Mouse (Mus musculus) right cerebral cortex, postnatal 14 days (tissue): ENCODE results near the gene Psd4.

ENCODE experiments used
- DNase-seq: peaks from one replicate; pipeline ENCODE4 v3.0.0; 2022

Gene Psd4

DNA sequence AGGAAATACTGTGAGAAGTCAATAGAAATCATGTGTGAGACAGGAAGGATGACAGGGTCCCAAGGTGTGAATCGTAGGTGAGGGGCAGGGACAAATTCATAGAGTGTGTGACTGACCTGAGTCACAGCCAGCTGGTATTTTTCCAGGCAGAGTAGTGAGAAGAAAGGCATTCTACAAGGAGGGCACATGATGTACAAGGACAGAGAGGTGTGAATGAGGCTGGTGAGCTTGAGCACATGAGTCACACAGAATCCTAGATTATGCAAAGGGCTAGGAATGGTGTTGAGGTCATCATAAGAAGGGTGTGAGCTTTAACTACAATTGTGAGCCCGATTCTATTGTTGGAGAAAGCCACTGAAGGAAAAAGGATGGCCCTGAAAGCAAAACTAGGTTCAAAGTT, 72.7 kb downstream of the Psd4 start:
- no peak for DNase-seq

DNA sequence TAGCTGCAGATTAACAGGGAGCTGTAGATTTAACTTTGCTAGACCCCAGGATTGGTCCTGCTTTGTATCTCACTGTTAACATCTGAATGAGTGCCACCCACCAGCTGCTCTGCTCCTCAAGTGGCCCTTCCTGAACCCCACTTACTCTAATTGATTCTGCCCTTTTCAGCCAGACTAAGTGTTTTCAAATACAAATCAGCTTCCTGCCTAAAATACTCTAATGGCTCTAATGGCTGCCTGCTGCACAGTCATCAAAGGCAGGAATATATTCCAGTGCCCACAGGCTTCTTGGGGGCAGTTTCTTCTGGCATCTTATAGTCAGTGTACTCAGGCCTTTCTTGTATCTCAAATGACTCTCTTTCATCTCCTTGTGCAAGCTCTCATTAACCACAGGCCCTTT, 74.5 kb downstream of the Psd4 start:
- no peak for DNase-seq

DNA sequence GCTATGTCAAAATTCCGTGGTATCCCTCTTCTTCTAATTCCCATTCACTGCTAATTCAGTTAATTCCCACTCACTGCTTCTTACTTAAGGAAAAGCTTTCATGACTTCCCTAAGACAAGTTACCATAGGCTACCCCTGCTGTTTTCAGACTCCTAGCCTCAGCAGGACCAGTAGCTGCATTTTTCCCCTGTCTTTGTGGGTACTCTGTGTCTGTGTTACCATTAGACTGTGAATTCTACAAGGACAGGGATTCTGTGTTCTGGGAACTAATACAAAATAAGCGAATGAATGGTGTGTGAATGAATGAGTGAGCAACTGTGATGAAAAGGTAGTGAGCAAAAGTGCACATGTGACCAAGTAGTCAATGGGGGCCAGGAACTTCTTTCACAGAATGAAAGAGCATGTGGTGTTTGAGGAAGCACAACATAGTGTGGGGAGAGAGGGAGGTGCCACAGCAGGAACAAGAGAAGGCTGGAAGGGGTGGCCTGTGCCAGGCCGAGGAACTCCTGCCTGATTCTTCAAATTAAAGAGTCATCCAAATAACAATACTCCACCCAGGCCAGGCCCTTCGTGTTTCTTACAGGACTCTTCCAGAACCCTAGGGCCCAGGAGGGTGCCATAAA, 75.0 kb downstream of the Psd4 start:
- DNase-seq = no peak

DNA sequence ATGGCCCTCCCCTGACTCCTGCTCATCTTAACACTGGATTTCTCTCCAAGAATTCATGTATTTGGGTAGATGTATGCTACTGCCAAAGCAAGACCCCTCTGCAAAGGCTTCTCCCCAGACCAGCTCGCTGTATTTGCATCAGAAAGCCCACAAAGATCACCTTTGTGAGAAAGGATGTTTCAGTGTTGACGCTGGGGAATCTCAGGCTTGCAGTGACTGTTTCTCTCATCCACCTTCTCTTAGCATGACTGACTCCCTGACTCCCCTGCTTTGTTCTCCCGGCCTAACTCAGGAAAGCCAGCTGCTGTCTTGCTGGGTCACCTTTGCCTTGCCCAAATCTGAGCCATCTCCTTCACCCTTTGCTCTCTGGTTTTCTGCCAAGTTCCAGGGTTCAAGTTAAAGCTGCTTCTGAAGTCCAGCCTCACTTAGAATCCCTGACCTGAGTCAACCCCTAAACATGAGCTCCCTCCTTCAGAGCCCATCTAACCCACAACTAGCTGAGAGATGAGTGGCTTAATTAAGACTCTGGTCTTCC, 75.9 kb downstream of the Psd4 start:
- DNase-seq = no peak

DNA sequence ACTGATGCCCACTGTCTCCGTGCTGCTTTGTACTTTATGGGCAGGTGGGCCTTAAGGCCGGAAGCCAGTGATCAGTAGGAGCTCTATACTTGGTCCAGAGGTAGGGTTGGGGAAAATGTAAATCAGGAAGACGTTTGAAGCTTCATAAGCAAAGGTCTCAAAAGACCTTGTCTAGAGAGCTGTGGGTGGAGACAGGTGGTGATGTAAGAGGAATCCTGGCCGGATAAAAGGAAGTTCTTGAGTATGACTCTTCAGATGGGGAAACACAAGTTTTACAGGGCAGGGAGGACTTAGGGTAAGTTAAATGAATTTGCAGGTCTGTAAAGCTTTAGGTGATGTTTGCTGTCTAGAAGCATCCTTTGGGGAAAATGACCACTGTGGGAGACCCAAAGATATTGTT, 81.7 kb downstream of the Psd4 start:
- no peak for DNase-seq

DNA sequence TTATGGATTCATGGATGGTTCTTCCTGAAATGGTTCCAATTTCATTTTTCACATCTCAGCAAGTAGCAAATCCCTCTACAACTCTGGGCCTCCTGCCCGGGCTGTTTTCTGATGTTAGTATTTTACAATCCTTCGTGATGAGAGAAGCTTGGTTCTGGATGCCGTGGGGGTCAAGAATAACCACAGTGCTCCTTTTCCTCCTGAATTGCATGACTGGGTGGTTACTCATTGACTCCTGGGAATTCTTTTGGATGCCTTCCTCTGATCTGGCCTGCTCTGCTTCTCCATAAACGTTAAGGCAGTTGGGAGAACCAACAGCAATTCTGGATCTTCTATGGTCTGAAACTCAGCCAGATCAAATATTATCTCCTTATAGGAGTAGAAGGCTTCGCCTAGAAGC, 85.8 kb downstream of the Psd4 start:
- DNase-seq = no peak

DNA sequence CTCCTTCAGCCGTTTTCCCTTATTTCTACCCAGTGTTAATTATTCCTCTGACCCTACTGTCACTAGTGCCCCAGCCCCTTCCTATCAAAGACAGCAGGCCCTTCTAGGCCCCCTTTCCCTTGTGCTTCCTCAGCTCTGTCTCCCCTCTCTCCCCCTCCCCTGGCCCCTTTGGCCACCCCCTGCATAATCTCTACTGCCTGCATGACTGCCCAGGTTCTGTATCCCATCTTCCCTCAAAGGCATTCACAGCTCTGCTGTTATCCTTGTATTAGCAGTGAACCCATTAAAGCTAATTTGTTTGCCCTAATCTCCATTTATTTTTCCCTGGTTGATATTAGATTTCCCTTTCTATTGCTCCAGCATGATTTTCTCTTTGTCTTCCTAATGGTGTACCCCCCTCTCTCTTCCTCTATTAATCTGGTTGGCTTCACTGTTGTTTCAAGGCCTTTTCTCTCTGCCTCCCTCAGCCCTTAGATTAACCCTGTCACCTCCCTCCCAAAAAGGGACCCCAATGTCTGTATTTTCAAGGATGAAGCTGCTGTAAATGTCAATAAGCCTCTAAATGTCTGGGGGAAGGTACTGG, 87.1 kb downstream of the Psd4 start:
- no peak for DNase-seq

DNA sequence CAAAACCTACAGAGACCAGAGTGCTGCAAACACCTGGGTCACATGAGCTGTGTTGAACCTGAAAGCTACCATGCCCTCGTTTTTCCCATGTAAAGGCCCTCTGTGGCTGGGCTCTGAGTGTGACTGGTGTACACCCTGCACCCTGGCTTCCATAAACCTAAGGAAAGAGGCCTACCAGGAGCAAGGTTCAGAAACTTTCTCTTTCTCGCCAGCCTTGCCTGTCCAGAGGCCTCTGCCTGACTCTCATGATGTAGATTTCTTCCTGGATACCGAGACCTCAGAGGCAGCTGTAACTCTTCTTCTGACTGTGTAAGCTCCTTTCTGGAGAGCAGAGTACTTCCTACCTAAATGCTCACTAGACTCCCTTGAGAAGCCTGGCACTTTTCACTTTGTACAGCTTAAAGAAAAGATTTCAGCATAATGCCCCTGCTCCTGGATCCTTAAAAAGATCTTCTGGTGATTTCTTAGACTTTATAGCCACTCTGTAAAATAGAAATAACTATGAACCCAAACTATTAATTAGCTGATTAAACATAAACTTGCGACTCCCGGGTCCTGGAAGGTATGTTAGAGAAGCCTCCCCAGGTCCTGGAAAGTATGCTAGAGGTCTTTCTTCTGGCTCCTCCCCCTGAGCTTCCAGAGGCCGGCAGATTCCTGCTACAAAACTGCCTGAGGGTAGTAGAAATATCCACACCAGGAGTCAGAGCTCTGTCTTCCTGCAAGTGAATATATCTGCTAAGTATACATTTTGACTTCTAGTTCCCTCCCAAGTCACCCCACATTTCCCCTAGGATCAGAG, 87.9 kb downstream of the Psd4 start:
- DNase-seq = no peak

DNA sequence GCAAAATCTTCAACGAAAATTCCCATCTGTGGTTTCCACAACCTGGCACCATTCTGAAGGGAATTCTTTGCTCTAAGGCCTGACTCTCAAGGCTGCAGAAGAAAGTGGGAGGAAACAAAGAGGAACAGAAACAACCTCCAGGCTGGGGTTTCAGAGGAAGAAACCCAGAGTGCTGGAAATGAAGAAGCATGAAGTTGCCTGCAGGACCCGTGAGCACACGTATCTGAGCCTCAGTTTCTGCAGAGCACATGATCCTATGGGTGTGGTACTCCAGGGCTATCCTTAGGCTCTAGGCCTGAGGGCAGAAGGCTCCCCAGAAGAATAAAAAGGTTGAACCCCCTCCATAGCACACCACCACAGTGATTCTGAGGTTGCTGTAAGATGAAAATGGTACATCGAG, 89.5 kb downstream of the Psd4 start:
- DNase-seq = no peak

DNA sequence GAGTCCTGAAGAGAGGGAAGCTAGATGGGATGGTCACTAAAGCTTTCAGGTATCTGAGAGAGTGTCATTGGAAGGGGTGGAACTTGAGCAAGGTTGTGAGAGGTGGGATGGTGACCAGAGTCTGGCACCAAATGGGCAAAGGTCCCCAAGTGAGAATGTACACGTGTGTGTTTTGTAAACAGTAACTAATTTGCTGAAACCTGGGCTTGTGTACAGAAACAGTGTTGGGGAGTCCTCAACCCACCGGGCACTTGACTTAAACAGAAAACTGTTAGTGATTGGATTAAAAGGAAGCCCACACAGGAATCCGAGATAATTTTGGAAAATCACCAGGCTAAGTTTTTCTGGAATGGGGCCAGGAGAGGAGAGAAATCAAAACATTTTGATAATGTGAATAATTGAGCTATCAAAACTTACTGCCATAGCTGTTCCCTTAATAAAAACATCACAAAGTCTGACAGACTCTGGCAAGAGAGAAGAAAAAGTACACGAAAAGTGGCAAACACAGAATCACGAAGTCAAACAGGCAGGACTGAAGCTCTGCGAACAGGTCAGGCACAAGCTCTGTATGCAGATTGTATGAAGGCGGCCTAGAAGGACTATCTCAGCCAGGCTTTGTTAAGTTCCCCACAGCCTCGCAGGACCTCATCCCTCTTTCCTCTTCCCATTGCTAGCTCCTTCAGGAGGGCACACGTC, 92.9 kb downstream of the Psd4 start:
- no peak for DNase-seq

DNA sequence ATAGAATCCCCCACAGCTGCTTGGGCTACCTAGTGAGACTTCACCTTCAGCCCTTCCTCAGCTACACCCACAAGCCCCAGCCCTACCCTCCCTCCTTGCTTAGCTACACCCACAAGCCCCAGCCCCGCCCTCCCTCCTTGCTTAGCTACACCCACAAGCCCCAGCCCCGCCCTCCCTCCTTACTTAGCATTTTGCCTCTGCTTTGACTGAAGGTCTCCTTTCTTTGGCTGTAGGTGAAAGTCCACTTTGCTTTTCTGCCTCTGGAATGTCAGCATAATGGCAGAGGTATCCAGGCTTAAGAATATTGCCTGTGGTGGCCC, 93.4 kb downstream of the Psd4 start:
- DNase-seq = no peak
